Mouse (Mus musculus): ENCODE data around the gene Hes2. TPM values are rescaled to one million over a fixed set of nuclear protein-coding genes. Genes with fewer than 3 reads are reported as not detected.

Hes2 gene
- polyA plus RNA-seq, 2 experiments = 0.01 to 0.05 TPM

DNA sequence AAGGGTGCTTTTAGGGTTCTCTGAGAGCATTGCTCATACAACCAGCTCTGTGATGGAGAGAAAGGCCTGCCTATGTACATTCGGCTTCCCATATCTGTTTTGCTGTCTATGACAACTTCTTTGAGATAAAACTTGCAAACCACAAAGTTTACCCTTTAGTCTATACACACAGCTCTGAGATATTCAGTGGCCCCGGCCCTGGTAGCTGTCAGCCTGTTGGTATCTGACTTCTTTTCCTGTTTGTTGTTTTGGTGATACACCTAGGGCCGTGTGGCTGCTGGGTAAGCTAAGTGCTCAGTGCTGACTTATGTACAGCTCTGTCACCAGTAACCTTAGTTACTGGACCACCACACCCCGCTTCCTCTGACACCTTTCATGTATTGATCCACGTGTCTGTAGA is 38.9 kb downstream of the Hes2 start:
- TF ChIP-seq CTCF (IDR thresholded peaks at IDR 0.05; ENCODE audit: low read depth) = no peak
- 25% methylated on average over 5 of the region's 5 CpGs for WGBS (ENCODE audit: insufficient replicate concordance)
- Histone ChIP-seq H3K27ac (no peak overlapping the region), H3K36me3 (replicated peaks; ENCODE audit: control insufficient read depth, insufficient read depth, low read depth) (no peaks in the 10 kb centered on the region), H3K4me1 (replicated peaks; ENCODE audit: control insufficient read depth in 2 of 2, insufficient read depth in 2 of 2, low read length in 1 of 2) (peaks cover 12 to 45% of the 10 kb centered on the region in 2 experiments), H3K4me3 (ENCODE audit: insufficient read depth in 1 of 2, low read depth in 2 of 2, low read length in 2 of 2) (no peak overlapping the region), H3K9ac (replicated peaks) (no peak overlapping the region), H3K4me2 (ENCODE audit: low read depth) (no peak overlapping the region), H3K9me3 (ENCODE audit: control insufficient read depth, low read length) (no peaks in the 10 kb centered on the region), H3K27me3 (ENCODE audit: control insufficient read depth, insufficient read depth, low read length) (no peaks in the 10 kb centered on the region)
- DNase-seq (ENCODE audit: low read depth in 3 of 3, low spot score in 3 of 3) (no peak), ATAC-seq (ENCODE audit: insufficient read depth) (peak; percentile 27; the same call in 1 of the 2 replicates)

- ATAC-seq (ENCODE audit: insufficient read depth) = no peak
- H3K27me3 ChIP-seq (ENCODE audit: control insufficient read depth, insufficient read depth, low read length) = no peaks in the 10 kb centered on the region
- H3K27ac ChIP-seq = no peak overlapping the region
- DNase-seq (ENCODE audit: low read depth in 3 of 3, low spot score in 3 of 3) = no peak
- H3K36me3 ChIP-seq (replicated peaks; ENCODE audit: control insufficient read depth, insufficient read depth, low read depth) = no peaks in the 10 kb centered on the region
- WGBS (ENCODE audit: insufficient replicate concordance) = 9% methylated on average over 1 of the region's 1 CpGs
- H3K4me3 ChIP-seq (ENCODE audit: insufficient read depth in 1 of 2, low read depth in 2 of 2, low read length in 2 of 2) = no peak overlapping the region
- no peak overlapping the region for H3K4me2 ChIP-seq (ENCODE audit: low read depth)
- no peak overlapping the region for H3K9ac ChIP-seq (replicated peaks)
- no peak for TF ChIP-seq EP300 (IDR thresholded peaks at IDR 0.05; ENCODE audit: low read depth)
- TF ChIP-seq CTCF (IDR thresholded peaks at IDR 0.05; ENCODE audit: low read depth) = no peak
- no peaks in the 10 kb centered on the region for H3K9me3 ChIP-seq (ENCODE audit: control insufficient read depth, low read length)
- H3K4me1 ChIP-seq (replicated peaks; ENCODE audit: control insufficient read depth in 2 of 2, insufficient read depth in 2 of 2, low read length in 1 of 2) = peaks cover 8 to 47% of the 10 kb centered on the region in 2 experiments
These were observed 41.0 kb downstream of the Hes2 start for GRCm38 (mm10) chr4:152199617-152200016.

GRCm38 (mm10) chr4:152201492-152201891 is 42.8 kb downstream of the Hes2 start:
- peaks cover 4 to 42% of the 10 kb centered on the region in 2 experiments for H3K4me1 ChIP-seq (replicated peaks; ENCODE audit: control insufficient read depth in 2 of 2, insufficient read depth in 2 of 2, low read length in 1 of 2)
- WGBS (ENCODE audit: insufficient replicate concordance) = 10% methylated on average over 6 of the region's 6 CpGs
- H3K27me3 ChIP-seq (ENCODE audit: control insufficient read depth, insufficient read depth, low read length) = no peaks in the 10 kb centered on the region
- no peaks in the 10 kb centered on the region for H3K9me3 ChIP-seq (ENCODE audit: control insufficient read depth, low read length)
- H3K4me3 ChIP-seq (ENCODE audit: insufficient read depth in 1 of 2, low read depth in 2 of 2, low read length in 2 of 2) = no peak overlapping the region
- TF ChIP-seq CTCF (IDR thresholded peaks at IDR 0.05; ENCODE audit: low read depth) (no peak), EP300 (IDR thresholded peaks at IDR 0.05; ENCODE audit: low read depth) (no peak)
- no peak overlapping the region for H3K9ac ChIP-seq (replicated peaks)
- no peak for ATAC-seq (ENCODE audit: insufficient read depth)
- H3K36me3 ChIP-seq (replicated peaks; ENCODE audit: control insufficient read depth, insufficient read depth, low read depth) = no peaks in the 10 kb centered on the region
- H3K27ac ChIP-seq = no peak overlapping the region
- no peak for DNase-seq (ENCODE audit: low read depth in 3 of 3, low spot score in 3 of 3)
- H3K4me2 ChIP-seq (ENCODE audit: low read depth) = no peak overlapping the region

- Histone ChIP-seq H3K4me1 (replicated peaks; ENCODE audit: control insufficient read depth in 2 of 2, insufficient read depth in 2 of 2, low read length in 1 of 2) (peaks cover 2 to 37% of the 10 kb centered on the region in 2 experiments), H3K4me2 (ENCODE audit: low read depth) (no peak overlapping the region), H3K9me3 (ENCODE audit: control insufficient read depth, low read length) (no peaks in the 10 kb centered on the region), H3K27ac (no peak overlapping the region), H3K27me3 (ENCODE audit: control insufficient read depth, insufficient read depth, low read length) (no peaks in the 10 kb centered on the region), H3K4me3 (ENCODE audit: insufficient read depth in 1 of 2, low read depth in 2 of 2, low read length in 2 of 2) (no peak overlapping the region), H3K36me3 (replicated peaks; ENCODE audit: control insufficient read depth, insufficient read depth, low read depth) (no peaks in the 10 kb centered on the region), H3K9ac (replicated peaks) (no peak overlapping the region)
- DNase-seq (ENCODE audit: low read depth in 3 of 3, low spot score in 3 of 3) (no peak), ATAC-seq (ENCODE audit: insufficient read depth) (no peak)
- TF ChIP-seq CTCF (IDR thresholded peaks at IDR 0.05; ENCODE audit: low read depth) = no peak
- TF ChIP-seq EP300 (IDR thresholded peaks at IDR 0.05; ENCODE audit: low read depth) = no peak
- WGBS (ENCODE audit: insufficient replicate concordance) = 65% methylated on average over 1 of the region's 1 CpGs
These were observed 43.8 kb downstream of the Hes2 start for GRCm38 (mm10) chr4:152202418-152202817.

- Histone ChIP-seq H3K4me1 (replicated peaks; ENCODE audit: control insufficient read depth in 2 of 2, insufficient read depth in 2 of 2, low read length in 1 of 2) (peaks cover 2 to 34% of the 10 kb centered on the region in 2 experiments), H3K36me3 (replicated peaks; ENCODE audit: control insufficient read depth, insufficient read depth, low read depth) (no peaks in the 10 kb centered on the region), H3K4me2 (ENCODE audit: low read depth) (no peak overlapping the region), H3K27ac (no peak overlapping the region), H3K4me3 (ENCODE audit: insufficient read depth in 1 of 2, low read depth in 2 of 2, low read length in 2 of 2) (no peak overlapping the region), H3K9ac (replicated peaks) (no peak overlapping the region), H3K27me3 (ENCODE audit: control insufficient read depth, insufficient read depth, low read length) (no peaks in the 10 kb centered on the region), H3K9me3 (ENCODE audit: control insufficient read depth, low read length) (no peaks in the 10 kb centered on the region)
- DNase-seq (ENCODE audit: low read depth in 3 of 3, low spot score in 3 of 3) = no peak
- TF ChIP-seq EP300 (IDR thresholded peaks at IDR 0.05; ENCODE audit: low read depth) (no peak), CTCF (IDR thresholded peaks at IDR 0.05; ENCODE audit: low read depth) (no peak)
- WGBS (ENCODE audit: insufficient replicate concordance) = 59% methylated on average over 3 of the region's 3 CpGs
- no peak for ATAC-seq (ENCODE audit: insufficient read depth)
These were observed 44.2 kb downstream of the Hes2 start for GRCm38 (mm10) chr4:152202905-152203304.
